Mouse (Mus musculus) spleen, adult 2 months (tissue): ENCODE measurements around the gene Repin1.

Source experiments
- CTCF ChIP-seq: fragments of 200-500 bp; IDR thresholded peaks from 2 replicates; pipeline ENCODE4 v1.5.1; 2011; ENCODE audit warnings: mild to moderate bottlenecking, inconsistent platforms; ENCODE audit not compliant: insufficient read depth, insufficient read length, insufficient replicate concordance; ENCODE audit errors: extremely low read depth
- POLR2A ChIP-seq: fragments of 200-500 bp; IDR thresholded peaks from 2 replicates; pipeline ENCODE4 v1.6.1; 2011; ENCODE audit warnings: low read depth, low read length, inconsistent platforms

GRCm38 (mm10) chr6:48613464-48613863, 19.8 kb downstream of the Repin1 start:
- TF ChIP-seq POLR2A (no peak), CTCF (no peak)
